10 mouse cellular contexts compared by ENCODE assay signal in the genomic region with DNA sequence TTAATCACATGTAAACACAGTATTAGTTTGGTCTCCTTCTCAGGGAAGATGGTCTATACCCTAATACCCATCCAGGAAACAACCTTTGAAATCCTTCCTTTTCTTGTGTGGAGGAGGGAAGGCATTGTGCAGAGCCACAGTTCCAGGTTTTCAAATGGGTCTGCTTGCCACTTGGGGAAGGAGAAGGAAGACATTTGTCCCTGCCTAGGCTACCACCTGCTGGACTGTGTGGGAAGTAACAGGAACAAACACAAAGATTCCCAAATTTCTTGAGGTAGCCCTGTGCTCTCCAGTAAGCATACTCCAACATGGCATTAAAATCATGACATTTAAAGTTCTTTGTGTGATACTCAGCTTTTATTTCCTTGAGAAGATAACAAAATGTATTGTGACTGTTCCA.
A peak's percentile ranks its signal among the peaks of the same experiment; 100 is the strongest.
DNase-seq lines count a peak whose midpoint lies in the region; ATAC-seq and TF ChIP-seq lines count a peak whose summit lies in the region.
"Had no signal": no experiment of that assay in that cellular context is flagged by ENCODE, and none has a peak within 500 bp of the region (broad histone marks: within the 10 kb centered on the region; RNA-seq: fewer than 3 reads in every experiment).

No protein-coding gene starts in this region.

- H3K27ac ChIP-seq in heart, adult 2 months = no peak overlapping the region
- no peak overlapping the region for H3K27ac ChIP-seq in heart, embryonic 10.5 days
- H3K27ac ChIP-seq in heart, postnatal 0 days (ENCODE audit: low read depth) = no peak overlapping the region
- H3K27ac ChIP-seq: hindbrain, embryonic 15.5 days had no signal

- H3K4me2 ChIP-seq in heart, postnatal 0 days (ENCODE audit: low read depth, low read length) = no peak overlapping the region
- H3K4me2 ChIP-seq: hindbrain, embryonic 15.5 days had no signal

- intact Hi-C loops in heart, adult 2 months (cut with DNase I) = loop anchor here (1.0 to 5.0 kb wide), 4 partner anchors 133 to 293 kb away; no protein-coding TSS in a partner anchor

- no peaks in the 10 kb centered on the region; the same call in 1 of the 2 replicates for H3K4me1 ChIP-seq in heart, adult 2 months (ENCODE audit: control insufficient read depth, insufficient read depth, low read length)
- no peaks in the 10 kb centered on the region for H3K4me1 ChIP-seq in heart, embryonic 10.5 days
- no peaks in the 10 kb centered on the region for H3K4me1 ChIP-seq in heart, postnatal 0 days (ENCODE audit: control insufficient read depth, insufficient read depth)
- H3K4me1 ChIP-seq: hindbrain, embryonic 15.5 days had no signal

- DNase-seq in heart, adult 2 months = peak in 1 of 2 experiments; percentile 52
- DNase-seq in heart, embryonic 10.5 days (ENCODE audit: low spot score) = no peak
- DNase-seq in adrenal gland, adult 18-20 months (ENCODE audit: low spot score in 2 of 2) = peak; percentile 29 to 33
- DNase-seq in embryo, embryonic 11.5 days (ENCODE audit: low read depth, low spot score) = peak; percentile 17
- peak; percentile 85 for DNase-seq in heart, postnatal 0 days (ENCODE audit: low spot score)
- peak; percentile 30 for DNase-seq in layer of hippocampus, adult 9-11 months
- DNase-seq in mesoderm, embryonic 11.5 days (ENCODE audit: low read depth, low spot score) = peak; percentile 27
- no peak for DNase-seq in thymus, postnatal 14 days

- peak; percentile 81; the same call in 1 of the 2 replicates for TF ChIP-seq EP300 in heart, adult 2 months (IDR thresholded peaks at IDR 0.05; ENCODE audit: insufficient read depth, low read depth, low read length)
- TF ChIP-seq EP300 in heart, postnatal 0 days (IDR thresholded peaks at IDR 0.05; ENCODE audit: low read depth) = no peak

- H3K27me3 ChIP-seq in heart, adult 2 months (ENCODE audit: control insufficient read depth, insufficient read depth, low read length) = no peaks in the 10 kb centered on the region
- no peaks in the 10 kb centered on the region for H3K27me3 ChIP-seq in heart, embryonic 10.5 days (ENCODE audit: insufficient read depth, poor library complexity, severe bottlenecking)
- no peaks in the 10 kb centered on the region for H3K27me3 ChIP-seq in heart, postnatal 0 days (ENCODE audit: control insufficient read depth, insufficient read depth, low read length)
- H3K27me3 ChIP-seq: hindbrain, embryonic 15.5 days had no signal

- no peaks in the 10 kb centered on the region for H3K9me3 ChIP-seq in heart, embryonic 10.5 days
- no peaks in the 10 kb centered on the region for H3K9me3 ChIP-seq in heart, postnatal 0 days (replicated peaks; ENCODE audit: control insufficient read depth, low read length)
- H3K9me3 ChIP-seq: G1E; hindbrain, embryonic 15.5 days had no signal

- no peak overlapping the region for H3K4me3 ChIP-seq in heart, adult 2 months
- no peak overlapping the region for H3K4me3 ChIP-seq in heart, embryonic 10.5 days
- no peak overlapping the region for H3K4me3 ChIP-seq in heart, postnatal 0 days (ENCODE audit: low read depth, low read length)
- H3K4me3 ChIP-seq: hindbrain, embryonic 15.5 days had no signal

- H3K36me3 ChIP-seq in heart, adult 2 months (ENCODE audit: control insufficient read depth, insufficient read depth, low read length) = no peaks in the 10 kb centered on the region
- no peaks in the 10 kb centered on the region for H3K36me3 ChIP-seq in heart, embryonic 10.5 days
- no peaks in the 10 kb centered on the region for H3K36me3 ChIP-seq in heart, postnatal 0 days (replicated peaks; ENCODE audit: control insufficient read depth, insufficient read depth, low read length)
- H3K36me3 ChIP-seq: G1E; hindbrain, embryonic 15.5 days had no signal

- H3K9ac ChIP-seq in heart, adult 2 months (ENCODE audit: low read depth, low read length) = no peak overlapping the region
- H3K9ac ChIP-seq in heart, postnatal 0 days (replicated peaks; ENCODE audit: low read depth, low read length) = no peak overlapping the region
- H3K9ac ChIP-seq: hindbrain, embryonic 15.5 days had no signal

- peak; percentile 70; the same call in 1 of the 2 replicates for ATAC-seq in heart, postnatal 0 days (ENCODE audit: insufficient read depth, low read depth)

- TF ChIP-seq CTCF in heart, adult 2 months (IDR thresholded peaks at IDR 0.05) = peak; percentile 84
- peak; percentile 84 for TF ChIP-seq CTCF in heart, postnatal 0 days (IDR thresholded peaks at IDR 0.05; ENCODE audit: low read depth)

- TF ChIP-seq POLR2A in heart, adult 2 months (IDR thresholded peaks at IDR 0.05; ENCODE audit: insufficient read depth, low read depth, low read length) = no peak

- H3K79me2 ChIP-seq in heart, adult 2 months (replicated peaks; ENCODE audit: control insufficient read depth, insufficient read depth, low read length) = no peaks in the 10 kb centered on the region

Comparison
In these comparisons a context has a peak if more than half of its experiments do, and no peak if none do; other contexts are left out.
1. DNase-seq: peak in adrenal gland, adult 18-20 months (2 of 2), embryo, embryonic 11.5 days (single experiment), heart, postnatal 0 days (single experiment), layer of hippocampus, adult 9-11 months (single experiment) and mesoderm, embryonic 11.5 days (single experiment); none in heart, embryonic 10.5 days (single experiment) and thymus, postnatal 14 days (single experiment).